Mouse (Mus musculus): ENCODE measurements around the gene Fas.

Fas gene

DNA sequence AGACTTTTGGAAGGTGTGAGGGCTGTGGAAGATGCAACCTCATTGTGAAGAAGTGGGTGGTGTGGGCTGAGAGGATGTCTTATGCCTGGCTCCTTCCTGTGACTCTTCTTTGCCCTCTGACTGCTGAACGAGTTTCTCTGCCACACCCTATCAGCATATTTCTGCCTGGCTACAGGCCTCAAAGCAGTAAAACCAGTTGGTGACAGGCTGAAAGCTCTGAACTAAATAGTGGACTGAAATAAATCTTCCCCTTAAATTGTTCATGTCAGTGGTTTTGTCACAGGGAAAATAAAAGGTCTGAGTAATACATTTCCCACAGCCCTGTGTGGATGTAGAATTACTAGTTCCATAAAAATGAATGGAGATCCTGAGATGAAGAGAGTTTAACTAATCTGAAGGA, 79.1 kb downstream of the Fas start:
- no peak for DNase-seq (ENCODE audit: low spot score)

- DNase-seq (ENCODE audit: low spot score), result no peak
Observed at GRCm38 (mm10) chr19:34370397-34370796, 79.9 kb downstream of the Fas start.
